In the genomic region with DNA sequence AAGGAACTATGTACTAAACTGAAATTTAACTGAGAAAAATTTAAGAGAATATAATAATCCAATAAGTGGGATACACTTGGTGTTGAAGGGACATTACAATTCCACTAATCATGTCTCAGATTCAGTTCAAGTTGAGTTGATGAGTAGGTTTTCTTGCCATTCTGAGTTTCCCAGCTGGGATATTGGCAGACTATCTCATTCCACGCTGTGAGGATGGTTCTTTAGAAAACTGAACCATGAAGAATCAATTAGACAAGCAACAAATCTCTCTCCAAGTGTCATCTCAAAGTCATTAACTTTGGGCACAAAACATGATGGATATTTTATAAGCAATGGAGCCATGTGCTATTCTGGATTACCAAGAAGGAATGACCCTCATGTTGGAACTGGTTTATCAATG, we compare ENCODE assay signal across 19 mouse cellular contexts.
DNase-seq lines count a peak whose midpoint lies in the region; ATAC-seq and TF ChIP-seq lines count a peak whose summit lies in the region.
"Had no signal": no experiment of that assay in that cellular context is flagged by ENCODE, and none has a peak within 500 bp of the region (broad histone marks: within the 10 kb centered on the region; RNA-seq: fewer than 3 reads in every experiment).

No protein-coding gene starts in this region.

- no peaks in the 10 kb centered on the region for H3K36me3 ChIP-seq in hindbrain, postnatal 0 days (ENCODE audit: insufficient read depth, low read length)
- no peaks in the 10 kb centered on the region for H3K36me3 ChIP-seq in hindbrain, embryonic 12.5 days
- H3K36me3 ChIP-seq: embryonic facial prominence, embryonic 13.5 days; forebrain, embryonic 12.5 days; heart, embryonic 10.5 days had no signal

- no peaks in the 10 kb centered on the region for H3K27me3 ChIP-seq in hindbrain, postnatal 0 days (ENCODE audit: insufficient read depth, low read length)
- no peaks in the 10 kb centered on the region for H3K27me3 ChIP-seq in hindbrain, embryonic 12.5 days
- H3K27me3 ChIP-seq: embryonic facial prominence, embryonic 13.5 days; forebrain, embryonic 12.5 days had no signal

- no peaks in the 10 kb centered on the region for H3K4me1 ChIP-seq in hindbrain, postnatal 0 days (ENCODE audit: insufficient read depth, low read length)
- no peaks in the 10 kb centered on the region for H3K4me1 ChIP-seq in hindbrain, embryonic 12.5 days
- H3K4me1 ChIP-seq: embryonic facial prominence, embryonic 13.5 days; forebrain, embryonic 12.5 days; heart, embryonic 10.5 days had no signal

- ATAC-seq in hindbrain, postnatal 0 days = 0 out of 2 replicates have a peak, but pooled peaks have one; percentile 43
- ATAC-seq in hindbrain, embryonic 12.5 days (ENCODE audit: low FRiP score) = no peak
- ATAC-seq: forebrain, embryonic 16.5 days; inflammation-experienced regulatory T-cells, adult 6 months; intestine, postnatal 0 days had no signal

- H3K4me2 ChIP-seq in hindbrain, postnatal 0 days (ENCODE audit: low read depth, low read length) = no peak overlapping the region
- no peak overlapping the region for H3K4me2 ChIP-seq in hindbrain, embryonic 12.5 days (replicated peaks)
- H3K4me2 ChIP-seq: embryonic facial prominence, embryonic 13.5 days; forebrain, embryonic 12.5 days had no signal

- no peak overlapping the region for H3K4me3 ChIP-seq in hindbrain, postnatal 0 days (ENCODE audit: low read length)
- H3K4me3 ChIP-seq in hindbrain, embryonic 12.5 days = no peak overlapping the region
- H3K4me3 ChIP-seq: embryonic facial prominence, embryonic 13.5 days; forebrain, embryonic 12.5 days; heart, embryonic 10.5 days had no signal

- TF ChIP-seq CTCF in hindbrain, postnatal 0 days (IDR thresholded peaks at IDR 0.05; ENCODE audit: low read depth) = no peak

- no peaks in the 10 kb centered on the region for H3K9me3 ChIP-seq in hindbrain, postnatal 0 days (ENCODE audit: low read length)
- H3K9me3 ChIP-seq in hindbrain, embryonic 12.5 days (replicated peaks) = no peaks in the 10 kb centered on the region
- H3K9me3 ChIP-seq: embryonic facial prominence, embryonic 13.5 days; forebrain, embryonic 12.5 days; heart, embryonic 10.5 days had no signal

- H3K27ac ChIP-seq in hindbrain, postnatal 0 days = no peak overlapping the region
- no peak overlapping the region for H3K27ac ChIP-seq in hindbrain, embryonic 12.5 days
- H3K27ac ChIP-seq: embryonic facial prominence, embryonic 13.5 days; forebrain, embryonic 12.5 days; heart, embryonic 10.5 days had no signal

- WGBS in hindbrain, postnatal 0 days = 22% methylated on average over 1 of the region's 1 CpGs
- 36% methylated on average over 1 of the region's 1 CpGs for WGBS in hindbrain, embryonic 12.5 days

- H3K9ac ChIP-seq in hindbrain, postnatal 0 days (replicated peaks; ENCODE audit: low read length) = no peak overlapping the region
- H3K9ac ChIP-seq in hindbrain, embryonic 12.5 days = no peak overlapping the region
- H3K9ac ChIP-seq: embryonic facial prominence, embryonic 13.5 days; forebrain, embryonic 12.5 days had no signal

- DNase-seq in cerebellum, postnatal 14 days = peak; percentile 41 to 63
- DNase-seq in cerebellum, adult 8-10 months = no peak
- DNase-seq in hindbrain, postnatal 0 days (ENCODE audit: low spot score) = peak; percentile 82
- peak; percentile 16 for DNase-seq in Muller cell, postnatal 12 days (ENCODE audit: inconsistent ontology term)
- DNase-seq in brain, adult 2 months (ENCODE audit: low read depth, low spot score) = peak; percentile 46
- no peak for DNase-seq in layer of hippocampus, adult 8-10 months (ENCODE audit: low spot score in 2 of 2)
- DNase-seq: adrenal gland, adult 8-10 months; gastrocnemius, postnatal 10 days; heart, adult 18-20 months; heart, postnatal 10 days; heart, postnatal 4 days; kidney, adult 8-10 months had no signal

Comparison
In these comparisons a context has a peak if more than half of its experiments do, and no peak if none do; other contexts are left out.
1. DNase-seq: peak in cerebellum, postnatal 14 days (2 of 2), hindbrain, postnatal 0 days (single experiment), Muller cell, postnatal 12 days (single experiment) and brain, adult 2 months (single experiment); none in cerebellum, adult 8-10 months (single experiment) and layer of hippocampus, adult 8-10 months (0 of 2).